Mouse (Mus musculus) heart, embryonic 13.5 days (tissue): ENCODE results near the gene Pqbp1. TPM values are rescaled to one million over a fixed set of nuclear protein-coding genes. Genes with fewer than 3 reads are reported as not detected.
A peak's percentile ranks its signal among the peaks of the same experiment; 100 is the strongest.

Source experiments
- ATAC-seq: fragments of 200-750 bp; cut with Nextera tagmentation; 2 replicates; pipeline ENCODE4 v1.8.0; 2017; ENCODE audit warnings: moderate TSS enrichment; ENCODE audit not compliant: insufficient number of reproducible peaks, low FRiP score, low TSS enrichment; ENCODE audit errors: extremely low read depth
- H3K27ac ChIP-seq: fragments of 300-500 bp; sonication (generic); replicated peaks from 2 replicates; pipeline ENCODE4 v1.5.1; 2015; ENCODE audit warnings: moderate library complexity, mild to moderate bottlenecking, inconsistent platforms
- H3K27me3 ChIP-seq: fragments of 300-500 bp; sonication (generic); replicated peaks from 2 replicates; pipeline ENCODE4 v1.6.1; 2015; ENCODE audit warnings: mild to moderate bottlenecking, inconsistent platforms
- H3K36me3 ChIP-seq: fragments of 300-500 bp; sonication (generic); 2 replicates; pipeline ENCODE4 v1.6.1; 2015; ENCODE audit warnings: mild to moderate bottlenecking, inconsistent platforms
- H3K4me1 ChIP-seq: fragments of 300-500 bp; sonication (generic); 2 replicates; pipeline ENCODE4 v1.6.1; 2015; ENCODE audit warnings: inconsistent platforms
- H3K4me2 ChIP-seq: fragments of 300-500 bp; sonication (generic); 2 replicates; pipeline ENCODE4 v1.6.1; 2015; ENCODE audit warnings: inconsistent platforms, mild to moderate bottlenecking, moderate library complexity
- H3K4me3 ChIP-seq: fragments of 300-500 bp; sonication (generic); 2 replicates; pipeline ENCODE4 v1.5.1; 2015; ENCODE audit warnings: moderate library complexity, mild to moderate bottlenecking, inconsistent platforms
- H3K9ac ChIP-seq: fragments of 300-500 bp; sonication (generic); 2 replicates; pipeline ENCODE4 v1.6.1; 2015; ENCODE audit warnings: inconsistent platforms, mild to moderate bottlenecking, moderate library complexity
- H3K9me3 ChIP-seq: fragments of 300-500 bp; sonication (generic); 2 replicates; pipeline ENCODE4 v1.6.1; 2016; ENCODE audit warnings: inconsistent platforms
- WGBS: fragments of 180-500 bp; shearing (Covaris S2); methylation state at CpG from one replicate; pipeline ENCODE4 v1.1.7; 2015; ENCODE audit warnings: mixed read lengths; 5-methylcytosine and 5-hydroxymethylcytosine counted together
- polyA plus RNA-seq: library from polyadenylated mRNA; unstranded; fragments of >200 nt; fragmentation: Nextera tagmentation; extraction: Ambion mirVana; gene quantifications from 2 replicates; pipeline ENCODE4 v1.2.1, GENCODE M21; 2015

The Pqbp1 gene
- 79.0 and 81.7 TPM in 2 replicates for polyA plus RNA-seq

GRCm38 (mm10) chrX:7898880-7899874 lies at the start of gene Pqbp1, which contains the start of gene Timm17b:
Gene Pqbp1 (minus strand): TSS chrX:7899269.
Gene Timm17b (plus strand): TSS chrX:7899357.
- Histone ChIP-seq H3K4me3 (peak within 1 kb of the TSS; percentile 67), H3K4me2 (peak within 1 kb of the TSS; percentile 71), H3K9me3 (no peaks in the 10 kb centered on the region), H3K4me1 (peaks cover 10% of the 10 kb centered on the region), H3K27ac (peak within 1 kb of the TSS; percentile 82), H3K36me3 (peaks cover 27% of the 10 kb centered on the region), H3K27me3 (no peaks in the 10 kb centered on the region), H3K9ac (peak within 1 kb of the TSS; percentile 82)
- ATAC-seq = peak; percentile 98
- 7% methylated on average over 62 of the region's 62 CpGs for WGBS

DNA sequence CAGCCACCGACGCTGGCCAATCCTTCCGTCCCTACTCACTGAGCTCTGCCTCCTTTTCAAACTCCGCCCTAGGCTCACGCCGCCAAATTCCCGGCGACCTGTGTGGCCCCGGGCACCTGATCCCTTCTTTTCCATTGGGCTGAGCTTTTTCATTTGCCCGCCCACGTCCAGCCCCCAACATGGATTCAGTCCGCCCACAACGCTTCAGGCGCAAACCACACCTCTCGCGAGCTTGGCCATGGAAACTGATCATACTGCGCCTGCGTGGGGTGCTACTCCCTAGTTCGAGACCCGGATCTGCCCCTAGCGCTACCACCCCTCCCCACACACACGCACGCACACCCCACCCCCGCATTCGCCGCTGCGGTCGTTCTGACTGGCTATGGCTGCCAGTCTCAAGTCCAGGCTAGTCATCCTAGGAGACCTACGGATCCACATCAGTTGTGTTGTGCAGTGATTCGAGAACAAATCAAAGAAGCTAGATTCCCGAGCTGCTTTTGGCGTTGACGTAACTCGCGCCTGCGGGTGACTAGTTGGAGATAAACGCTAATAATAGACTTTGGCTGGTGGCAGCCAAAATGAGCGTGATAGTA lies 48.9 kb upstream of the Pqbp1 start:
- H3K36me3 ChIP-seq = peaks cover 8% of the 10 kb centered on the region; the same call in 1 of the 2 replicates
- no peaks in the 10 kb centered on the region for H3K9me3 ChIP-seq
- peak; percentile 96 for ATAC-seq
- peak overlapping the region; percentile 69 for H3K4me2 ChIP-seq
- peaks cover 4% of the 10 kb centered on the region for H3K4me1 ChIP-seq
- no peaks in the 10 kb centered on the region for H3K27me3 ChIP-seq
- H3K27ac ChIP-seq = peak overlapping the region; percentile 67
- WGBS = 9% methylated on average over 38 of the region's 38 CpGs
- peak overlapping the region; percentile 62 for H3K4me3 ChIP-seq
- peak overlapping the region; percentile 76 for H3K9ac ChIP-seq

- Histone ChIP-seq H3K4me3 (peak within 1 kb of the TSS; percentile 62), H3K9ac (peak within 1 kb of the TSS; percentile 79), H3K9me3 (no peaks in the 10 kb centered on the region), H3K36me3 (peaks cover 8% of the 10 kb centered on the region; the same call in 1 of the 2 replicates), H3K4me1 (peaks cover 4% of the 10 kb centered on the region), H3K27me3 (no peaks in the 10 kb centered on the region), H3K27ac (peak within 1 kb of the TSS; percentile 67), H3K4me2 (peak within 1 kb of the TSS; percentile 69)
- 9% methylated on average over 36 of the region's 37 CpGs for WGBS
- ATAC-seq = no peak
These were observed 48.2 kb upstream of the Pqbp1 start, which contains the start of gene Hdac6 for GRCm38 (mm10) chrX:7947108-7947899. Gene Hdac6 (minus strand): TSS chrX:7947889.

DNA sequence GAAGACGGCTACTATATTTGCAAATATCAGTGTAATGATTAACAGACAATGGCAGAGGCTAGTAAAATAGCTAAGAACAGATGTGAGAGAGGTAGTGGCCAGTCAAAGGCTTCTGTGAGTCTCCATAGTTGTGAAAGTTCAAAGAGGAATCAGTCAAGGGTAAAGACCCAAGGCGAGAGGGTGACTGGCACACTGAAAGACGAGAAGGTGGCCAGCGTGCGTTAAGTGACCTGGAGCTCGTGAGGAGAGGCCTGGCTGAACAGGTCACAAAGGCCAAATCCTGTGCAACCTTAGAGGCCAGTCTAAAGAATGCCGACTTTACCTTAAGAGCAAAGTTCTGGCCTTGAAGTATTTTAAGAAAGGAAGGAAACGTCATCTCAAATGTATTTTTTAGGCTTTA lies 46.5 kb upstream of the Pqbp1 start:
- Histone ChIP-seq H3K4me3 (no peak overlapping the region), H3K9me3 (no peaks in the 10 kb centered on the region), H3K4me1 (peaks cover 4% of the 10 kb centered on the region), H3K4me2 (no peak overlapping the region), H3K27ac (no peak overlapping the region), H3K27me3 (no peaks in the 10 kb centered on the region), H3K36me3 (peaks cover 18% of the 10 kb centered on the region), H3K9ac (no peak overlapping the region)
- WGBS = 83% methylated on average over 8 of the region's 8 CpGs
- ATAC-seq = no peak

DNA sequence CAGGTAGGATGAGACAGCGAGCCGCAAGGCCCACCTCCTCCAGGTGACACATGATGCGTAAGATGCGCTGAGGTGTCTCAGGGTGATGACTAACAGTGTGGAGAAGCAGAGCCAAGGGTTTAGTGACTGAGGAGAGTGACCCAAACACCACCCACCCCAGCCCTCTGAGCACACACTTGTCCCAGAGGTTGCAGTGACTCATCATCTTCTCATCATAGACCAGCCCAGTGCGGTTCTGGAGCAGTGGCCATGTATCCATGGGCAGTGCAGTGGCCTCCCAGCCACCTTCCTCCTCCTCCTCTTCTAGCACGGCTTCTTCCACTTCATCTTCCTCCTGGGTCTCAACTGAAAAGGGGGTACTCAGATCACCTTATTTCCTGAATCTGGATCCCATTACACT lies 38.6 kb upstream of the Pqbp1 start:
- Histone ChIP-seq H3K9ac (no peak overlapping the region), H3K4me2 (no peak overlapping the region), H3K9me3 (no peaks in the 10 kb centered on the region), H3K36me3 (peaks cover 62% of the 10 kb centered on the region), H3K27me3 (no peaks in the 10 kb centered on the region), H3K4me1 (no peaks in the 10 kb centered on the region), H3K4me3 (no peak overlapping the region), H3K27ac (no peak overlapping the region)
- ATAC-seq = no peak
- 94% methylated on average over 6 of the region's 6 CpGs for WGBS

DNA sequence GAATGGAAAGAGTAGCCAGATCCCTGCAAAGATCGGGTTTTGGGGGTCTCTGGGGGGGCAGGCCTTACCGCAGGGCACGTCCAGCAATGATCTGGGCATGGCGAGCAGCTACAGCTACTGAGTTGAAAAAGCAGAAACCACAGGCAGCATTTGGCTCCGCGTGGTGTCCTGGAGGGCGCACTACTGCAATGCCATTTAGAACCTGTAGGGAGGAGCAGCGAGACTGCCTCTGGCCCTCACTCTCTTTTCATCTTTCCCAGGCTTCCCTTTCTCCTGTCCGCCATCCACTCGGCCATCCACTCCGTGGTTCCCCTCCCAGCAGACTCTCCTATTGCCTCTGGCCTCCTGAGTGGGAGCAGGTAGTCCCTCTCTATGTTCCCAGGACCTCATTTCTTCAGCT lies 37.8 kb upstream of the Pqbp1 start:
- ATAC-seq = no peak
- peaks cover 66% of the 10 kb centered on the region for H3K36me3 ChIP-seq
- WGBS = 47% methylated on average over 11 of the region's 11 CpGs
- no peaks in the 10 kb centered on the region for H3K9me3 ChIP-seq
- H3K27me3 ChIP-seq = no peaks in the 10 kb centered on the region
- H3K4me2 ChIP-seq = no peak overlapping the region
- no peak overlapping the region for H3K9ac ChIP-seq
- H3K27ac ChIP-seq = no peak overlapping the region
- no peaks in the 10 kb centered on the region for H3K4me1 ChIP-seq
- no peak overlapping the region for H3K4me3 ChIP-seq

DNA sequence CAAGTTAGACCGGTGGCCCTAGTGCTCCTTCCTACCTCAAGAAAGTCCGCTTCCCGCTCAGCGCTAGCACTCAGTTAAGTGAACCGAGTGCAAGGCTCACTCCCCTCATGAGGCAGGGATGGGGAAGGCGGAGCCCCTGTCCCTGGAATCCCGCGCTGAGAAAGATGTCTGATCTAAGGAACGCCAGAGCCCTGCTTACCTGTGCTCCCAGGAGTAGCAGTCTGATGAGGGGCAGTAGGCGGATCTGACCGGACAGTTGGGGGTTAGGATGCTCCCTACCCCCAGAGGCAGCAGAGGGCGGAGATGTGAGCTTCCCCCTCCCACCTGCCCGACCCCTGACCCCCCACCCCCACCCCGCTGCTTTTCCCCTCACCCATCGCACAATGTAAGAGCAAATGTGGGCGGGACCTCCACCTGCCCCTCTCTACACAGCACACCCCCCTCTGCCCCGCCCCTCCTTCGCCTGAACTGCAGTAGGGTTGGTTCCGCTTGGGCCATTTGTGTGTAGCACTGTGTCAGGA lies 29.3 kb upstream of the Pqbp1 start, which contains the start of gene Eras:
Gene Eras (minus strand): TSS at position 338 of the 521 bp plus-strand sequence.
- Histone ChIP-seq H3K4me3 (peak within 1 kb of the TSS; percentile 14), H3K4me1 (no peaks in the 10 kb centered on the region), H3K4me2 (peak within 1 kb of the TSS; percentile 31), H3K27ac (no peak within 1 kb of the TSS), H3K27me3 (peaks cover 63% of the 10 kb centered on the region), H3K9me3 (no peaks in the 10 kb centered on the region), H3K9ac (no peak within 1 kb of the TSS), H3K36me3 (peaks cover 32% of the 10 kb centered on the region)
- no peak for ATAC-seq
- WGBS = 14% methylated on average over 17 of the region's 19 CpGs

- Histone ChIP-seq H3K36me3 (peaks cover 22% of the 10 kb centered on the region), H3K4me2 (peak overlapping the region; percentile 31), H3K9me3 (no peaks in the 10 kb centered on the region), H3K4me1 (0 out of 2 replicates have a peak, but pooled peaks cover 8% of the 10 kb centered on the region), H3K4me3 (0 out of 2 replicates have a peak overlapping the region, but pooled peaks have one; percentile 14), H3K27ac (no peak overlapping the region), H3K27me3 (peaks cover 76% of the 10 kb centered on the region), H3K9ac (no peak overlapping the region)
- 19% methylated on average over 10 of the region's 10 CpGs for WGBS
- ATAC-seq = no peak
These were observed 28.0 kb upstream of the Pqbp1 start for GRCm38 (mm10) chrX:7927116-7927515.

DNA sequence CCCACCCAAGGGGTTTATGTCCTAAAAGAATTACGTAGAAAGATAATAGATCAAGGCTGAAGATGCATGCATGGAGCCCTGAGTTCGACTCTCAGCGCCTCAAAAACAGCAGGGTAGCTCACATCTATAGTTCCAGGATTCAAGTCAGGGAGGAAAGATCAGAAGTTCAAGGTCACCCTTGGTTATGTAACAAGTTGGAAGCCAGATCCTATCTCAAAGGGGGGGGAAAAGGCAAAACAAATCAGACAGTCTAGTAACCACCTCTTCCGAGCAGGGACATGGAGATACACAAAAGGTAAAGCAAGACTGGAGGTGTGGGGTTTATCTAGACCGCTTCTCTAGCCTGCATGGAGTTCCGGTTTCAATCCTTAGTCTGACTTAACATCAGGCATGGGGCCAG lies 27.2 kb upstream of the Pqbp1 start:
- H3K9me3 ChIP-seq = no peaks in the 10 kb centered on the region
- no peak overlapping the region for H3K4me3 ChIP-seq
- peaks cover 13% of the 10 kb centered on the region for H3K36me3 ChIP-seq
- H3K27me3 ChIP-seq = peaks cover 84% of the 10 kb centered on the region
- H3K9ac ChIP-seq = no peak overlapping the region
- no peak overlapping the region for H3K4me2 ChIP-seq
- H3K4me1 ChIP-seq = 0 out of 2 replicates have a peak, but pooled peaks cover 11% of the 10 kb centered on the region
- 57% methylated on average over 6 of the region's 6 CpGs for WGBS
- H3K27ac ChIP-seq = no peak overlapping the region
- ATAC-seq = no peak

DNA sequence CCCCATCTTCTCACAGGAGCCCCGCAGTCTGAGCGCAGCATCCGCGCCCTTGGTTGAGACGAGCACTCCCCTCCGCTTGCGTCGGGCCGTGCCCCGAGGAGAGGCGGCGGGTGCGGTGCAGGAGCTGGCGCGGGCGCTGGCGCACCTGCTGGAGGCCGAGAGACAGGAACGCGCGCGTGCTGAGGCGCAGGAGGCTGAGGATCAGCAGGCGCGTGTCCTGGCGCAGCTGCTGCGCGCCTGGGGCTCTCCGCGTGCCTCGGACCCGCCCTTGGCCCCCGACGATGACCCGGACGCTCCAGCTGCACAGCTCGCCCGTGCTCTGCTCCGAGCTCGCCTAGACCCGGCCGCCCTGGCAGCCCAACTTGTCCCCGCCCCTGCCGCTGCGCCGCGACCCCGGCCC lies 23.0 kb upstream of the Pqbp1 start:
- Histone ChIP-seq H3K4me3 (peak overlapping the region; percentile 40), H3K9ac (no peak overlapping the region), H3K4me2 (peak overlapping the region; percentile 62), H3K9me3 (no peaks in the 10 kb centered on the region), H3K4me1 (0 out of 2 replicates have a peak, but pooled peaks cover 11% of the 10 kb centered on the region), H3K27ac (no peak overlapping the region), H3K36me3 (no peaks in the 10 kb centered on the region), H3K27me3 (peaks cover 87% of the 10 kb centered on the region)
- WGBS = 5% methylated on average over 32 of the region's 48 CpGs
- no peak for ATAC-seq
